Mouse (Mus musculus) hindbrain, embryonic 10.5 days (tissue): ENCODE results near the gene Rnf123. TPM values are rescaled to one million over a fixed set of nuclear protein-coding genes. Genes with fewer than 3 reads are reported as not detected.

Experiments
- DNase-seq: peaks from one replicate; pipeline ENCODE4 v3.0.0-alpha.2; 2017; ENCODE audit warnings: low spot score
- H3K27ac ChIP-seq: fragments of 300-500 bp; sonication (generic); 2 replicates; pipeline ENCODE4 v1.5.1; 2016; ENCODE audit warnings: mild to moderate bottlenecking, moderate library complexity
- H3K27me3 ChIP-seq: fragments of 300-500 bp; sonication (generic); 2 replicates; pipeline ENCODE4 v1.6.1; 2016; ENCODE audit warnings: mild to moderate bottlenecking; ENCODE audit not compliant: poor library complexity, insufficient read depth, severe bottlenecking
- H3K36me3 ChIP-seq: fragments of 300-500 bp; sonication (generic); 2 replicates; pipeline ENCODE4 v1.6.1; 2016; ENCODE audit warnings: mild to moderate bottlenecking, moderate library complexity
- H3K4me1 ChIP-seq: fragments of 300-500 bp; sonication (generic); replicated peaks from 2 replicates; pipeline ENCODE4 v1.6.1; 2016; ENCODE audit warnings: mild to moderate bottlenecking
- H3K4me3 ChIP-seq: fragments of 300-500 bp; sonication (generic); 2 replicates; pipeline ENCODE4 v1.5.1; 2016; ENCODE audit warnings: mild to moderate bottlenecking, moderate library complexity
- H3K9me3 ChIP-seq: fragments of 300-500 bp; sonication (generic); 2 replicates; pipeline ENCODE4 v1.6.1; 2016; ENCODE audit warnings: mild to moderate bottlenecking, moderate library complexity
- WGBS: fragments of 180-500 bp; shearing (Covaris S2); methylation state at CpG from one replicate; pipeline ENCODE4 v1.1.7; 2016; 5-methylcytosine and 5-hydroxymethylcytosine counted together
- polyA plus RNA-seq: library from polyadenylated mRNA; unstranded; fragments of >200 nt; fragmentation: Nextera tagmentation; extraction: Ambion mirVana; gene quantifications from 2 replicates; pipeline ENCODE4 v1.2.1, GENCODE M21; 2016

The Rnf123 gene
- 36.6 and 39.1 TPM in 2 replicates for polyA plus RNA-seq

GRCm38 (mm10) chr9:108082988-108083431, at the start of gene Rnf123:
Gene Rnf123 (minus strand): TSS chr9:108083346.
- H3K36me3 ChIP-seq = peaks cover 46% of the 10 kb centered on the region
- no peak within 1 kb of the TSS for H3K27ac ChIP-seq
- peaks cover 39% of the 10 kb centered on the region for H3K4me1 ChIP-seq
- H3K9me3 ChIP-seq = no peaks in the 10 kb centered on the region
- no peak for DNase-seq
- peak within 1 kb of the TSS; percentile 14; the same call in 1 of the 2 replicates for H3K4me3 ChIP-seq
- H3K27me3 ChIP-seq = peaks cover 51% of the 10 kb centered on the region
- 33% methylated on average over 12 of the region's 12 CpGs for WGBS

GRCm38 (mm10) chr9:108132373-108132772, 49.2 kb upstream of the Rnf123 start:
- no peak overlapping the region for H3K27ac ChIP-seq
- no peak for DNase-seq
- H3K27me3 ChIP-seq = no peaks in the 10 kb centered on the region
- peaks cover 5% of the 10 kb centered on the region; the same call in 1 of the 2 replicates for H3K36me3 ChIP-seq
- peaks cover 5% of the 10 kb centered on the region; the same call in 1 of the 2 replicates for H3K4me1 ChIP-seq
- 93% methylated on average over 3 of the region's 3 CpGs for WGBS
- no peak overlapping the region for H3K4me3 ChIP-seq
- no peaks in the 10 kb centered on the region for H3K9me3 ChIP-seq

DNA sequence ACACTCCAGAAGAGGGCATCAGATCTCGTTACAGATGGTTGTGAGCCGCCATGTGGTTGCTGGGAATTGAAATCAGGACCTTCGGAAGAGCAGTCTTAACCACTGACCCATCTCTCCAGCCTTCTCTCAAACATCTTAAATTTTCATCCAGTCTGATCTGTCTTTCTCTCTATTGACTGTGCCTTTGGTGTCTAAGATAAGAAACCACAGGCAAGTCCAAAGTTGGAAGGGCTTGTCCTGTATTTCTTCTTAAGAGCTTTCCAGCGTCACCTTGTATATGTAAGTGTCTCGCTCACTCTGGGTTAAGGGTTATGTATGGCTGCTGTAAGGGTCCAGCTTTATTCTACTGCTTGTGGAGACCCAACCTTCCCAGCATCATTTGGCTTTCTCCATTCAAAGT, 48.4 kb upstream of the Rnf123 start:
- no peak for DNase-seq
- peaks cover 2% of the 10 kb centered on the region; the same call in 1 of the 2 replicates for H3K4me1 ChIP-seq
- no peak overlapping the region for H3K4me3 ChIP-seq
- 86% methylated on average over 5 of the region's 5 CpGs for WGBS
- 0 out of 2 replicates have a peak, but pooled peaks cover under 1% of the 10 kb centered on the region for H3K36me3 ChIP-seq
- H3K27me3 ChIP-seq = no peaks in the 10 kb centered on the region
- H3K9me3 ChIP-seq = no peaks in the 10 kb centered on the region
- no peak overlapping the region for H3K27ac ChIP-seq

- no peaks in the 10 kb centered on the region for H3K27me3 ChIP-seq
- 85% methylated on average over 13 of the region's 13 CpGs for WGBS
- H3K27ac ChIP-seq = no peak overlapping the region
- H3K36me3 ChIP-seq = peaks cover 12% of the 10 kb centered on the region
- H3K4me1 ChIP-seq = peaks cover 6% of the 10 kb centered on the region; the same call in 1 of the 2 replicates
- no peaks in the 10 kb centered on the region for H3K9me3 ChIP-seq
- no peak overlapping the region for H3K4me3 ChIP-seq
- no peak for DNase-seq
These were observed 46.1 kb upstream of the Rnf123 start for GRCm38 (mm10) chr9:108129042-108129948.

GRCm38 (mm10) chr9:108128248-108128647, 45.1 kb upstream of the Rnf123 start:
- 88% methylated on average over 11 of the region's 11 CpGs for WGBS
- no peaks in the 10 kb centered on the region for H3K27me3 ChIP-seq

GRCm38 (mm10) chr9:108126436-108127180, 43.5 kb upstream of the Rnf123 start:
- WGBS = 87% methylated on average over 17 of the region's 17 CpGs

More at GRCm38 (mm10) chr9:108128248-108128647, 45.1 kb upstream of the Rnf123 start:
- no peak overlapping the region for H3K4me3 ChIP-seq
- DNase-seq = no peak
- H3K36me3 ChIP-seq = peaks cover 12% of the 10 kb centered on the region
- no peak overlapping the region for H3K27ac ChIP-seq
- H3K9me3 ChIP-seq = no peaks in the 10 kb centered on the region
- H3K4me1 ChIP-seq = peaks cover 10% of the 10 kb centered on the region; the same call in 1 of the 2 replicates

DNA sequence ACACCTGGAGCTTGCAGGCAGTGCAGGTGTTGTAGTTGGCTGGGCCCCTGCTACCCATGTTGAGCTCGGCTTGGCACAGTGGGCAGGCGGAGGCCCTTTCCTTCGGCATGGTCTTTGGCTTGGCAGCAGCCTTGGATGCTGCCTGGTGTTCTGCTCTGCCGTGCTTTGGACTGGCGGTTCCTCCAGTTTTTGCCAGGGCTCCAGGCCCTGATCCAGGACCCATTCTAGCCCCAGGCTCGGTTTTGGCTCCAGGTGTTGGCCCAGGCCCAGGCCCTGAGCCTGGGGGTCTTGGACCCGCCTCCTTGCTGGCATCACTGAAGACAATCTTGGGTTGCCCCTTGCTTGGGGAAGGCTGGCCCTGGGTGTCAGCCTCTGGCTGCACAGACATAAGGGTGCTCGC, 42.6 kb upstream of the Rnf123 start:
- 88% methylated on average over 8 of the region's 8 CpGs for WGBS
- 0 out of 2 replicates have a peak, but pooled peaks cover 11% of the 10 kb centered on the region for H3K4me1 ChIP-seq
- H3K27ac ChIP-seq = peak overlapping the region; percentile 51; the same call in 1 of the 2 replicates
- DNase-seq = no peak
- peaks cover 16% of the 10 kb centered on the region for H3K36me3 ChIP-seq
- no peaks in the 10 kb centered on the region for H3K27me3 ChIP-seq
- H3K4me3 ChIP-seq = no peak overlapping the region
- H3K9me3 ChIP-seq = no peaks in the 10 kb centered on the region

More at GRCm38 (mm10) chr9:108126436-108127180, 43.5 kb upstream of the Rnf123 start:
- peaks cover 16% of the 10 kb centered on the region for H3K36me3 ChIP-seq
- no peaks in the 10 kb centered on the region for H3K27me3 ChIP-seq
- no peak for DNase-seq
- H3K27ac ChIP-seq = peak overlapping the region; percentile 51
- no peak overlapping the region for H3K4me3 ChIP-seq
- no peaks in the 10 kb centered on the region for H3K9me3 ChIP-seq
- 0 out of 2 replicates have a peak, but pooled peaks cover 11% of the 10 kb centered on the region for H3K4me1 ChIP-seq

DNA sequence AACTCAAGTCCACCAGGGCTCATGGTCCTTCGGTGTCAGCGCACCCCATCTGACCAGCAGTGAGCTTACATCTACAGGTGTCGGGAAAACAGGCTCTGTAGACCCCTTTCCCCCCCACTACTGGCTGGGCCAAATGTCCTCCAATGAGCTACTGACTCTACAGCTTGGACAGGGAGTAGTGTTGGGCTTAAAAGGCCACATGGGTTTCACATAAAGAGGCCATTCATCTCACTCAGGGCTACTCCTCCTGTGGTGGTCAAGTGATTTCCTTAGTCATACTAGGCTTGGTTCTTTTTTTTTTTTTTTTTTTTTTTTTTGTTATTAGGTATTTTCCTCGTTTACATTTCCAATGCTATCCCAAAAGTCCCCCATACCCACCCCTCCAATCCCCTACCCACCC, 40.8 kb upstream of the Rnf123 start:
- Histone ChIP-seq H3K4me3 (no peak overlapping the region), H3K36me3 (peaks cover 16% of the 10 kb centered on the region), H3K27ac (no peak overlapping the region), H3K4me1 (peaks cover 21% of the 10 kb centered on the region), H3K9me3 (no peaks in the 10 kb centered on the region), H3K27me3 (no peaks in the 10 kb centered on the region)
- no peak for DNase-seq
- 79% methylated on average over 4 of the region's 4 CpGs for WGBS

DNA sequence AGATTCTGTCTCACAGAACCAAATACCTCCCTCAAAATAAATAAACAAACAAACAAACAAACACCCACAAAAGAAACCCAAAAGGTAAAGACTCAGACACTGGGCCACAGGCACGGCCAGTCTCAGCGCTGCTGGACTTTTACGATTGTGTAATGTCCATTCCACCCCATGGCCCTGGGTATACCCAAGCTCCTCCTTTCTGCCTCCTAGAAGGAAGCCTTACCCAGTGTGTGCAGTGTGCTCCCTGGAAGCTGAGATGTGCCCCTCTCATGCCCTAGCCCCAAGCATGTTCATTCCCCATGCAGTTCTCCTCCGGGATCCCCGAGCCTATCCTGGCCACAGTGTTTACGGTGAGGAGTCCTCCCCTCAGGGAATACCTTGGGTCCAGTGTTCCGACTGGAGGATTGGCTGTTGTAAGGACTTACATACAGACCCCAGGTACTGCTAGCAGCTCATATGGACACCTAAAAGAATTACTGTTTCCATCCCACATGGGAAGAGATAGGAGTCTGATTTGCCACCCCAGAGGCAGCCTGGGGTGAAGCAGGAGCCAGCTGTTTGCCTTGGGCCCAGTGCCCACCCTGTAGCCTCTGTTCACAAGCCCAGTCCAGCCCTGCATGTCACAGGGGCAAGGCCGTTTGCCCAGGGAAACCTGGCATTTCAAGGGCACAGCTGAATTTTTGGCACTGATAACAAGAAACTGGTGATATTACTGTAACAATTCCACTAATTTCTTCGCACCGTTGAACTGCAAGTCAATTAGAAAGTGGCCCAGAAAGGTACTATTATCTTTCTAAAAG, 38.2 kb upstream of the Rnf123 start:
- H3K27ac ChIP-seq = no peak overlapping the region
- H3K27me3 ChIP-seq = peaks cover 9% of the 10 kb centered on the region
- H3K36me3 ChIP-seq = peaks cover 24% of the 10 kb centered on the region
- peaks cover 28% of the 10 kb centered on the region for H3K4me1 ChIP-seq
- no peak for DNase-seq
- no peak overlapping the region for H3K4me3 ChIP-seq
- WGBS = 91% methylated on average over 10 of the region's 10 CpGs
- H3K9me3 ChIP-seq = no peaks in the 10 kb centered on the region

DNA sequence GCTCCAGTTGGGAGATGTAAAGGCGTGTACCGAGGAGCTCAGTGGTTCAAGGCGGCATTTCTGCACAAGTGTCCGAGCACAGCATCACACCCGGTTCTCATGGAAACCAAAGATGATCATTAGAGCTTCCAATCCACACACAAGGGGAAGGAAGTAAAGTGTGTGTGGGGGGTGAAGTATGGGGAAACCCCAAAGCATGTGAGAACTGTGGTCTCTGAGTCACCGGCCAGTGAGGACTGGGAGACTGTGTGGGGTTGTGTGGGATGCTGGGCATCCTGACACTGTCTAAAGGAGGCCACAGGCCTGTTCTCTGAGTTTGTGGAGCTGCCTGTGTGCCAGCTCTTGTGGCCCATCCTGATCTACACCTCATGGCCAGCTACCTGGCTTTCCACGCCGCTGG, 37.5 kb upstream of the Rnf123 start:
- Histone ChIP-seq H3K27me3 (peaks cover 16% of the 10 kb centered on the region), H3K36me3 (peaks cover 24% of the 10 kb centered on the region), H3K4me1 (peaks cover 28% of the 10 kb centered on the region), H3K9me3 (no peaks in the 10 kb centered on the region), H3K4me3 (no peak overlapping the region), H3K27ac (no peak overlapping the region)
- DNase-seq = no peak
- WGBS = 94% methylated on average over 8 of the region's 8 CpGs

DNA sequence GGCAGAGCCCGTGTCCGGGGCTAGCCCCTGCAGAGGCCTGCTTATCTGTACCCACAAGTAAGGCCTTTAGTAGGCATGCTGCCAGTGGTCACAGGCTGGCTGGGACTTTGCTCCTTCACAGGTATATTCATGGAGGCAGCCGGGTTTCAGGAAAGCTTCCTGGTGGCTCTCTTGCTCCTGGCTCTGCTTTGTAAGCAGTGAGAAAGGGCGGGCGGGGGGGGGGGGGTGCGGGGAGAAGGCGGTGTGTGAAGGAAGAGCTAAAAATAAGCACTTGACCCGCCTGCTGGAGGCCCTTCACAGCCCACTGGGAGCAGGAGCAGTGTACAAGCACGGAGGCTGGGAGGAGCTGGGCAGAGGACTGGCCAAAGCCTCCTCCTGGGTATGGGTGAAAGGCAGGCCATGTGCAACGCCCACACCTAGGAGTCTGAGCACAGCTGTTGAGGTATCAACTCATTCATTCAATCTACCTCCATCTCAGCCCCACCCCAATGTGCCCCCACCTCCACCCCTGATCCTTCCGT, 36.8 kb upstream of the Rnf123 start:
- H3K27me3 ChIP-seq = peaks cover 23% of the 10 kb centered on the region
- peaks cover 27% of the 10 kb centered on the region for H3K36me3 ChIP-seq
- WGBS = 56% methylated on average over 11 of the region's 11 CpGs
- no peak for DNase-seq
- no peak overlapping the region for H3K27ac ChIP-seq
- H3K4me3 ChIP-seq = no peak overlapping the region
- H3K4me1 ChIP-seq = peaks cover 33% of the 10 kb centered on the region
- no peaks in the 10 kb centered on the region for H3K9me3 ChIP-seq

DNA sequence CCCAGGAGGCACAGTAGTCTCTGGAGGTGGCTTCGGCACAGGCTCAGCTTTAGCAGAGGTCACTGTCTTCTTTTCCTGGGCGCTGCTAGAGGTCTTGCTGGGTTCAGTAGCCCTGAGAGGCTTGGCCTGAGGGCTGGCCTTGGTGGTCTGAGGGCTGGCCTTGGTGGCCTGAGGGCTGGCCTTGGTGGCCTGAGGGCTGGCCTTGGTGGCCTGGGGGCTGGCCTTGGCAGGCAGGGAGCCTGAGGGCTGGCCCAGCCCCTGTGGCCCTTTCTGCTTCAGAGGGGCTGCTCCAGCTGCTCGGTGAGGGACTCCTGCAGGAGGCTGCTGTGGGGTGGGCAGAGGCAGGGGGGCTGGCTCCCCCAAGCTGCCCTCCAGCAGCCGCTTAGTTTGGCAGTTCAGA, 34.0 kb upstream of the Rnf123 start:
- WGBS = 56% methylated on average over 4 of the region's 4 CpGs
- Histone ChIP-seq H3K27me3 (peaks cover 51% of the 10 kb centered on the region), H3K4me1 (peaks cover 24% of the 10 kb centered on the region), H3K27ac (peak overlapping the region; percentile 24; the same call in 1 of the 2 replicates), H3K36me3 (peaks cover 52% of the 10 kb centered on the region), H3K4me3 (no peak overlapping the region), H3K9me3 (no peaks in the 10 kb centered on the region)
- no peak for DNase-seq
